Mouse (Mus musculus): Measurements from ENCODE around the gene Nusap1.

DNA sequence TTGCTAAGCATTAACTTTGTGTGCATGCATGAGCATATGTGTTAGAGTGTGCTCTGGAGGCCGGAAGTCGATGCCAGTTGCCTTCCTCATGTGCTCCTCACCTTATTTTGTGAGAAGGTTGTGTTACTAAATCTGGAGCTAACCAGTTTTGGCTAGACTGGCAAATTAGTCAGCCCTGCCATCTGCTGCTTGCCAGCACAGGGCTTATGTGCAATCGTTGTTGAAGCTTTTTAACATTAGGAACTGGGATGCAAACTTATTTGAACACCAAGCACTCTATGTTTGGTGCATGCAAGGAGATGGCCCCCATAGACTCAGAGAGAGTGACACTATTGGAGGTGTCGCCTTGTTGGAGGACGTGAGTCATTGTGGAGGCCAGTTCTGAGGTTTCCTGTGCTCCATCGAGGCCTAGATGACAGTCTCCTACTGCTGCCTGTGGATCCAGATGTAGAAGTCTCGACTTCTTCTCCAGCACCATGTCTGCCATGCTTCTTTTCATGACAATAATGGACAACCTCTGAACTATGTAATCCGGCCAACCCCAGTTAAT lies 21.2 kb upstream of the Nusap1 start:
- no peak for TF ChIP-seq CTCF (IDR thresholded peaks at IDR 0.05; ENCODE audit: low read depth)
- no peak for TF ChIP-seq EP300 (optimal IDR thresholded peaks at IDR 0.05)

All from stomach, postnatal 0 days (tissue).